Mouse (Mus musculus) liver, embryonic 16.5 days (tissue): ENCODE results near the gene Tbcd. TPM values are rescaled to one million over a fixed set of nuclear protein-coding genes. Genes with fewer than 3 reads are reported as not detected.

ENCODE experiments used
- ATAC-seq: fragments of 200-750 bp; cut with Nextera tagmentation; 2 replicates; pipeline ENCODE4 v1.8.0; 2017; ENCODE audit warnings: low read depth, mild to moderate bottlenecking, moderate number of reproducible peaks, moderate library complexity
- H3K27ac ChIP-seq: fragments of 300-500 bp; sonication (generic); 2 replicates; pipeline ENCODE4 v1.5.1; 2014; ENCODE audit warnings: mild to moderate bottlenecking, low read length
- H3K27me3 ChIP-seq: fragments of 300-500 bp; sonication (generic); 2 replicates; pipeline ENCODE4 v1.6.1; 2014; ENCODE audit warnings: low read depth, low read length, mixed read lengths; ENCODE audit not compliant: control insufficient read depth, insufficient read depth
- H3K36me3 ChIP-seq: fragments of 300-500 bp; sonication (generic); 2 replicates; pipeline ENCODE4 v1.6.1; 2014; ENCODE audit warnings: mild to moderate bottlenecking; ENCODE audit not compliant: control insufficient read depth, insufficient read depth
- H3K4me1 ChIP-seq: fragments of 300-500 bp; sonication (generic); 2 replicates; pipeline ENCODE4 v1.6.1; 2014; ENCODE audit warnings: low read depth, low read length, mixed read lengths; ENCODE audit not compliant: control insufficient read depth
- H3K4me2 ChIP-seq: fragments of 300-500 bp; sonication (generic); 2 replicates; pipeline ENCODE4 v1.6.1; 2014; ENCODE audit warnings: low read depth, low read length, mixed read lengths
- H3K4me3 ChIP-seq: fragments of 300-500 bp; sonication (generic); 2 replicates; pipeline ENCODE4 v1.5.1; 2014; ENCODE audit warnings: low read depth, mild to moderate bottlenecking, low read length
- H3K9ac ChIP-seq: fragments of 300-500 bp; sonication (generic); 2 replicates; pipeline ENCODE4 v1.6.1; 2014; ENCODE audit warnings: low read depth, low read length
- H3K9me3 ChIP-seq: fragments of 300-500 bp; sonication (generic); replicated peaks from 2 replicates; pipeline ENCODE4 v1.6.1; 2016; ENCODE audit warnings: low read length; ENCODE audit not compliant: control insufficient read depth
- WGBS: fragments of 180-500 bp; shearing (Covaris S2); extraction: QIAGEN DNeasy Blood & Tissue Kit; methylation state at CpG from one replicate; pipeline ENCODE4 v1.1.7; 2014; ENCODE audit not compliant: insufficient replicate concordance; 5-methylcytosine and 5-hydroxymethylcytosine counted together
- polyA plus RNA-seq: library from polyadenylated mRNA; unstranded; fragments of >200 nt; fragmentation: Nextera tagmentation; extraction: Ambion mirVana; gene quantifications from 2 replicates; pipeline ENCODE4 v1.2.1, GENCODE M21; 2015

The Tbcd gene
- polyA plus RNA-seq, 1 experiment from 2014 or later = 21.4 TPM

DNA sequence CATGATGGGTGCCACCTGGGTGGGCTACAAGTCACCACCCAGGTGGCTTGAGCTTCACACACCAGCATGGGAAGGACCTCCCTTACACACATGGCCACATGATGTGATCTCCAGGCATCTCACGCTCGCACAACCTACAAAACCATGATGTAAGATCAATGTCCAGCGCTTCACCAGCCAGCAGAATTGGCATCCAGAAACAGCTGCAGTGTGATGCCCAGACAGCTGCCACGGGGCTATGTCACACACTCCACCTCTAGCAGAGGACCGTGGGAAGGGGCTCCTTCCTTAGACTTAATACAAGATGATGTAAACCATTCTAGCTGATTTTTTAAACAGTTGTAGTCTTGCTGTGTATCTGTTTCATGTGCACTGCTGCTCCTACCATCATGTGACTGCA is 175.8 kb downstream of the Tbcd start:
- no peak overlapping the region for H3K27ac ChIP-seq
- H3K4me1 ChIP-seq = no peaks in the 10 kb centered on the region
- H3K36me3 ChIP-seq = no peaks in the 10 kb centered on the region
- no peaks in the 10 kb centered on the region for H3K27me3 ChIP-seq
- no peak overlapping the region for H3K4me3 ChIP-seq
- no peaks in the 10 kb centered on the region for H3K9me3 ChIP-seq
- H3K4me2 ChIP-seq = no peak overlapping the region
- ATAC-seq = no peak
- no peak overlapping the region for H3K9ac ChIP-seq
- WGBS = 71% methylated on average over 5 of the region's 5 CpGs

DNA sequence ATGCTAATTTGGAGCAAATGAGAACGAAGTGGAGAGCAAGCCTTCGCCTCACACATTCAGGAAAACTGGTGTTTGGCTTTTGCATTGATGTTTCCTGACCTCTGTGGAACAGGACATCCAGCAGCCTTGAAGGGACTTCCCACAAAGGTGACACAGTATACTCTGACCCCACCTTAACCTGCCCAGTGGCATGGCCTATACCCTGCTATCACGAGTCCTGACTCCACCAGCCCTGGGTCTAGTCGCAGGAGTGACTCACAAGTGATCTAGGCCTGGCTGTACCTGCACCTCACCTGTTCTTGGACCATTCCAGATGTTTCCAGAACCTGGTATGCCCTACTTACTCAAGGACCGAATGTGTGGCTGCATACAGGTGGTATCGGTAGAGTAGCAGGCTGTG is 177.8 kb downstream of the Tbcd start:
- Histone ChIP-seq H3K4me3 (no peak overlapping the region), H3K9ac (no peak overlapping the region), H3K4me1 (no peaks in the 10 kb centered on the region), H3K36me3 (no peaks in the 10 kb centered on the region), H3K27me3 (no peaks in the 10 kb centered on the region), H3K9me3 (no peaks in the 10 kb centered on the region), H3K4me2 (no peak overlapping the region), H3K27ac (no peak overlapping the region)
- ATAC-seq = no peak
- WGBS = 81% methylated on average over 6 of the region's 6 CpGs

- no peaks in the 10 kb centered on the region for H3K9me3 ChIP-seq
- H3K27me3 ChIP-seq = no peaks in the 10 kb centered on the region
- H3K4me3 ChIP-seq = no peak overlapping the region
- H3K4me1 ChIP-seq = no peaks in the 10 kb centered on the region
- H3K4me2 ChIP-seq = no peak overlapping the region
- ATAC-seq = no peak
- no peaks in the 10 kb centered on the region for H3K36me3 ChIP-seq
- no peak overlapping the region for H3K9ac ChIP-seq
- H3K27ac ChIP-seq = no peak overlapping the region
- 69% methylated on average over 4 of the region's 4 CpGs for WGBS
Measured at GRCm38 (mm10) chr11:121630406-121630805, 178.7 kb downstream of the Tbcd start.

DNA sequence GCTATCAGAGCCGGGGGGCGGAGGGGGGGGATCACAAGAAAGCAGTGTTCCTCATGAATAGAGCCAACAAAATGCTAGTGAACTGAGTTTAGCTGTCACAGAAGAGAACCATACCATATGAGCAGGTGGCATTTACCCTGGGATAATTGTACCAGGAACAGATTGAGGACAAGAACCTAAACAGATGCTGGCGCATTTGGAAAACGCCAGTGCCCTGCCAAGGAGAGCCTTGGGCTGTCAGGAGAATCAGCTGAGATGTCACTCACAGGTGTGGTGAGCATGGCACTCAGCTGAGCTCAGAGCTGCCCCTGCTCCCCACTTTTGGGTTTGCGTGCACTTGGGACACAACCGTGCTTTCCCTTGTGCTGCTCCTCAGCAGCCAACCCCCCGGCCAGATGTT is 179.7 kb downstream of the Tbcd start:
- Histone ChIP-seq H3K9me3 (no peaks in the 10 kb centered on the region), H3K27ac (no peak overlapping the region), H3K36me3 (no peaks in the 10 kb centered on the region), H3K4me1 (no peaks in the 10 kb centered on the region), H3K4me3 (no peak overlapping the region), H3K4me2 (no peak overlapping the region), H3K9ac (no peak overlapping the region), H3K27me3 (no peaks in the 10 kb centered on the region)
- 86% methylated on average over 7 of the region's 7 CpGs for WGBS
- ATAC-seq = no peak

DNA sequence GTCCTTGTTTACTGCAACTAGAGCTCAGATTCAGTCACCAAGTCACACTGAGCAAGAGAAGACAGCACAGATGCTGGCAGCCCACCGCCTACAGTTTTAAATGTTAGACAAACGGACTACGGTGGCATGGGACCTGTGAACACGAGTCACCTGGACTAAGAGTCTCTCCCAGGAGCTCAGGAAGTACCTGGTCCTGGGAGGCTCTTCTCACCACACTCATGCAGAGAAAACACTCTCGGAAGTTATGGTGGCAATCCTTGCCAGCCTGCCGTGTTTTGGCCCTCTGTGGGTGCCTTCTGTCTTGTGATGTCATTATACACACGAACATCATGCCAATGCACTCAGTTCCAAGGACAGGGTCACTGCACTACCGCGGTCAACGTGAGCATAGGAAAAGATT is 184.9 kb downstream of the Tbcd start:
- no peak overlapping the region for H3K27ac ChIP-seq
- H3K9ac ChIP-seq = no peak overlapping the region
- no peaks in the 10 kb centered on the region for H3K27me3 ChIP-seq
- no peaks in the 10 kb centered on the region for H3K4me1 ChIP-seq
- ATAC-seq = no peak
- WGBS = 79% methylated on average over 10 of the region's 10 CpGs
- no peak overlapping the region for H3K4me2 ChIP-seq
- no peaks in the 10 kb centered on the region for H3K9me3 ChIP-seq
- H3K4me3 ChIP-seq = no peak overlapping the region
- H3K36me3 ChIP-seq = no peaks in the 10 kb centered on the region

GRCm38 (mm10) chr11:121641501-121642145 is 189.9 kb downstream of the Tbcd start:
- Histone ChIP-seq H3K4me2 (no peak overlapping the region), H3K4me1 (no peaks in the 10 kb centered on the region), H3K36me3 (no peaks in the 10 kb centered on the region; the same call in 1 of the 2 replicates), H3K27ac (no peak overlapping the region), H3K9ac (no peak overlapping the region), H3K9me3 (no peaks in the 10 kb centered on the region), H3K4me3 (no peak overlapping the region), H3K27me3 (no peaks in the 10 kb centered on the region)
- WGBS = 57% methylated on average over 2 of the region's 2 CpGs
- no peak for ATAC-seq

DNA sequence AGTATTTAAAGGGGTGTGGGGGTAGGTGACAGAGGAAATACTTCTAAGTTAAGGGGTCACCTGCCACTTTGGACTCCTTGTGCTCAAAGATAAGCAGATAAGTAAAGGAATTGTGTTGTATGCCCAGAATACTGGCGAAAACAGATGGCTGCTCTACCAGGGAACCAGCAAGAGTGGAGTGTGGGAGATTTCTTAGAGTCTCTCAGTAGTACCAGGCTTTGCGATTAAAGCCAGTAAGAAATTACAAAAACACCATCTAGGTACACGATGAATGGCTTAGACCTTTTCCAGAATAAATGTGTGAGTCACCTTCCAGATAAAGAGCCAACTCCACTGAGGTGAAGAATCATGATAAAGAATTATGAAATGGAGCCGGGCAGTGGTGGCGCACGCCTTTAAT is 193.6 kb downstream of the Tbcd start:
- Histone ChIP-seq H3K4me3 (no peak overlapping the region), H3K4me2 (no peak overlapping the region), H3K36me3 (no peaks in the 10 kb centered on the region; the same call in 1 of the 2 replicates), H3K9ac (no peak overlapping the region), H3K27me3 (no peaks in the 10 kb centered on the region), H3K9me3 (no peaks in the 10 kb centered on the region), H3K27ac (no peak overlapping the region), H3K4me1 (no peaks in the 10 kb centered on the region)
- ATAC-seq = no peak
- WGBS = 76% methylated on average over 6 of the region's 6 CpGs

- Histone ChIP-seq H3K27me3 (no peaks in the 10 kb centered on the region), H3K36me3 (no peaks in the 10 kb centered on the region; the same call in 1 of the 2 replicates), H3K27ac (no peak overlapping the region), H3K9ac (no peak overlapping the region), H3K4me2 (no peak overlapping the region), H3K4me3 (no peak overlapping the region), H3K9me3 (no peaks in the 10 kb centered on the region), H3K4me1 (no peaks in the 10 kb centered on the region)
- ATAC-seq = no peak
- 73% methylated on average over 9 of the region's 9 CpGs for WGBS
Measured at GRCm38 (mm10) chr11:121647321-121647720, 195.6 kb downstream of the Tbcd start.

- no peak overlapping the region for H3K4me2 ChIP-seq
- ATAC-seq = no peak
- no peaks in the 10 kb centered on the region; the same call in 1 of the 2 replicates for H3K36me3 ChIP-seq
- H3K4me3 ChIP-seq = no peak overlapping the region
- no peaks in the 10 kb centered on the region for H3K27me3 ChIP-seq
- WGBS = 76% methylated on average over 5 of the region's 5 CpGs
- H3K9me3 ChIP-seq = no peaks in the 10 kb centered on the region
- H3K9ac ChIP-seq = no peak overlapping the region
- H3K4me1 ChIP-seq = no peaks in the 10 kb centered on the region
- H3K27ac ChIP-seq = no peak overlapping the region
Measured at GRCm38 (mm10) chr11:121648166-121648565, 196.4 kb downstream of the Tbcd start.
